13 mouse cellular contexts compared by ENCODE assay signal in the genomic region with DNA sequence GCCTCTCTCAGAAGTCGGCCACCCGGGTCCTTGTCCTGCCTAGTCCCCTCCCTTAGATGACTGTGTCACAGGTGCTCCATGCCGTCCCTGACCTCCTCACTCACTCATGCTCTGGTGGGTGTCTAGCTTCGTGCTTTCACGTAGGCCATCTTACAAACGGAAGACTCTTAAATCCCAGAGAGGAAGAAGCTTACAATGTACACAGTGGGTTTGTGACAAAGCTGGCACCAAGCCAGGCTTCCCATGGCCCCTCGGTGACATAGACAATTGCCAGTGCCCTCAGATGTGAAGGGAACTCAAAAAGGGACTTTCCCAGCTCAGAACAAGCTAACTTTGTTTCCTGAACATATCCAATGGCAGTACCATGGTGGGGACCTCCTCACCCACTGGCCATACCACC. TPM values are rescaled to one million over a fixed set of nuclear protein-coding genes. Genes with fewer than 3 reads are reported as not detected.
A peak's percentile ranks its signal among the peaks of the same experiment; 100 is the strongest.
DNase-seq lines count a peak whose midpoint lies in the region; ATAC-seq and TF ChIP-seq lines count a peak whose summit lies in the region.
"Had no signal": no experiment of that assay in that cellular context is flagged by ENCODE, and none has a peak within 500 bp of the region (broad histone marks: within the 10 kb centered on the region; RNA-seq: fewer than 3 reads in every experiment).

No protein-coding gene starts in this region.

- no peak for TF ChIP-seq EP300 in CH12.LX (IDR thresholded peaks at IDR 0.05; ENCODE audit: low read length)

- no peak for TF ChIP-seq CTCF in CH12.LX (conservative IDR thresholded peaks at IDR 0.05 in 1 of 2, IDR thresholded peaks at IDR 0.05 in 1 of 2; ENCODE audit: low read depth in 2 of 2, low read length in 2 of 2)

- H3K4me1 ChIP-seq in heart, embryonic 11.5 days (ENCODE audit: control insufficient read depth, insufficient read depth, low read length) = 0 out of 2 replicates have a peak, but pooled peaks cover 8% of the 10 kb centered on the region
- peaks cover 8% of the 10 kb centered on the region for H3K4me1 ChIP-seq in liver, embryonic 11.5 days (replicated peaks; ENCODE audit: control insufficient read depth, insufficient read depth, low read length)
- H3K4me1 ChIP-seq in CH12.LX (ENCODE audit: control insufficient read depth in 1 of 2, insufficient read depth in 2 of 2) = peaks cover 0 to 11% of the 10 kb centered on the region in 2 experiments; a peak in 2 of 4 replicates
- H3K4me1 ChIP-seq: midbrain, embryonic 15.5 days had no signal

- H3K36me3 ChIP-seq in heart, embryonic 11.5 days (ENCODE audit: control insufficient read depth, insufficient read depth, low read length) = no peaks in the 10 kb centered on the region
- no peaks in the 10 kb centered on the region for H3K36me3 ChIP-seq in liver, embryonic 11.5 days (ENCODE audit: control insufficient read depth, insufficient read depth, low read length)
- no peaks in the 10 kb centered on the region for H3K36me3 ChIP-seq in CH12.LX (replicated peaks in 1 of 2; ENCODE audit: control insufficient read depth in 1 of 2, insufficient read depth in 1 of 2, low read length in 1 of 2)
- H3K36me3 ChIP-seq: limb, embryonic 13.5 days; midbrain, embryonic 15.5 days had no signal

- H3K27me3 ChIP-seq in heart, embryonic 11.5 days (ENCODE audit: control insufficient read depth, insufficient read depth, low read length) = no peaks in the 10 kb centered on the region
- no peaks in the 10 kb centered on the region for H3K27me3 ChIP-seq in liver, embryonic 11.5 days (replicated peaks; ENCODE audit: control insufficient read depth, insufficient read depth, low read length)
- no peaks in the 10 kb centered on the region for H3K27me3 ChIP-seq in CH12.LX (replicated peaks)
- H3K27me3 ChIP-seq: limb, embryonic 13.5 days; midbrain, embryonic 15.5 days had no signal

- H3K79me2 ChIP-seq in CH12.LX (replicated peaks; ENCODE audit: control insufficient read depth, extremely low read depth, insufficient read depth, poor library complexity, severe bottlenecking) = no peaks in the 10 kb centered on the region

- no peak for DNase-seq in heart, adult 18-20 months
- DNase-seq in liver = peak; percentile 29
- DNase-seq in liver, embryonic 11.5 days (ENCODE audit: low spot score) = no peak
- DNase-seq in CH12.LX (ENCODE audit: extremely low read depth) = peak; percentile 22
- peak; percentile 68 for DNase-seq in induced T-regulatory cell, adult 2 months (ENCODE audit: low read depth)
- DNase-seq in adrenal gland, adult 8-10 months = no peak
- DNase-seq: kidney, adult 18-20 months had no signal

- H3K4me2 ChIP-seq in heart, embryonic 11.5 days = no peak overlapping the region
- no peak overlapping the region for H3K4me2 ChIP-seq in liver, embryonic 11.5 days
- H3K4me2 ChIP-seq in CH12.LX (ENCODE audit: insufficient read depth, low read depth, poor library complexity, severe bottlenecking) = no peak overlapping the region
- H3K4me2 ChIP-seq: limb, embryonic 13.5 days; midbrain, embryonic 15.5 days had no signal

- no peak for TF ChIP-seq POLR2A in CH12.LX (IDR thresholded peaks at IDR 0.05; ENCODE audit: low read depth, low read length)

- no peaks in the 10 kb centered on the region for H3K9me3 ChIP-seq in heart, embryonic 11.5 days (replicated peaks; ENCODE audit: control insufficient read depth, low read length)
- H3K9me3 ChIP-seq in liver, embryonic 11.5 days (ENCODE audit: control insufficient read depth, low read length) = no peaks in the 10 kb centered on the region
- H3K9me3 ChIP-seq in CH12.LX (replicated peaks; ENCODE audit: low read length) = no peaks in the 10 kb centered on the region
- H3K9me3 ChIP-seq: limb, embryonic 13.5 days; midbrain, embryonic 15.5 days had no signal

- no peak overlapping the region for H3K9ac ChIP-seq in heart, embryonic 11.5 days (ENCODE audit: low read depth, low read length)
- H3K9ac ChIP-seq in liver, embryonic 11.5 days (ENCODE audit: low read depth, low read length) = no peak overlapping the region
- no peak overlapping the region for H3K9ac ChIP-seq in CH12.LX (ENCODE audit: insufficient read depth, low read depth)
- H3K9ac ChIP-seq: limb, embryonic 13.5 days; midbrain, embryonic 15.5 days had no signal

- dilution Hi-C loops in CH12.LX (cut with MboI; ENCODE audit: extremely low pct_ligation_motif_present, extremely low pct_unique_long_range_greater_than_20kb, low sequenced_read_pairs) = no loop called here

- in situ Hi-C loops in CH12.LX (cut with MboI; ENCODE audit: low pct_ligation_motif_present, low pct_unique_long_range_greater_than_20kb, low sequenced_read_pairs) = no loop called here

- 67% methylated on average over 7 of the region's 7 CpGs for WGBS in heart, embryonic 11.5 days (ENCODE audit: insufficient replicate concordance)
- 73% methylated on average over 7 of the region's 7 CpGs for WGBS in liver, embryonic 11.5 days

- H3K4me3 ChIP-seq in heart, embryonic 11.5 days (ENCODE audit: low read depth, low read length) = no peak overlapping the region
- H3K4me3 ChIP-seq in liver, embryonic 11.5 days (ENCODE audit: low read depth, low read length) = no peak overlapping the region
- H3K4me3 ChIP-seq in CH12.LX (replicated peaks in 1 of 3; ENCODE audit: low read depth in 2 of 3, low read length in 2 of 3, poor library complexity in 1 of 3) = no peak overlapping the region
- H3K4me3 ChIP-seq: erythroblast, embryonic 14.5 days; limb, embryonic 13.5 days; midbrain, embryonic 15.5 days had no signal

- no peak for TF ChIP-seq RAD21 in CH12.LX (IDR thresholded peaks at IDR 0.05; ENCODE audit: low read depth, low read length)

- no peak overlapping the region for H3K27ac ChIP-seq in heart, embryonic 11.5 days (ENCODE audit: low read depth, low read length)
- H3K27ac ChIP-seq in liver, embryonic 11.5 days (ENCODE audit: low read depth, low read length) = no peak overlapping the region
- no peak overlapping the region for H3K27ac ChIP-seq in CH12.LX (ENCODE audit: insufficient read depth, low read depth)
- H3K27ac ChIP-seq: limb, embryonic 13.5 days; midbrain, embryonic 15.5 days had no signal

- 0 out of 2 replicates have a peak, but pooled peaks have one; percentile 18 for ATAC-seq in heart, embryonic 11.5 days (replicated peaks; ENCODE audit: insufficient number of reproducible peaks, low FRiP score, low TSS enrichment)
- ATAC-seq in liver, embryonic 11.5 days (replicated peaks; ENCODE audit: low FRiP score) = no peak
- no peak for ATAC-seq in erythroid progenitor cell, adult 5-6 weeks (replicated peaks; ENCODE audit: low FRiP score, poor library complexity, severe bottlenecking)
- ATAC-seq: activated CD4-positive, CD25-positive, alpha-beta regulatory T cell, adult 4 months; midbrain, embryonic 15.5 days had no signal

TF ChIP-seq in CH12.LX, 34 proteins besides CTCF, POLR2A, EP300 and RAD21:
- no peak for TF ChIP-seq ELF1 (IDR thresholded peaks at IDR 0.05; ENCODE audit: low read depth, low read length)
- TF ChIP-seq E2F4 (IDR thresholded peaks at IDR 0.05; ENCODE audit: insufficient replicate concordance, low read depth, low read length) = no peak
- TF ChIP-seq PAX5 (IDR thresholded peaks at IDR 0.05; ENCODE audit: low read length) = no peak
- TF ChIP-seq ZNF384 (IDR thresholded peaks at IDR 0.05; ENCODE audit: low read depth, low read length) = no peak
- no peak for TF ChIP-seq MEF2A (IDR thresholded peaks at IDR 0.05; ENCODE audit: borderline replicate concordance, low read depth, low read length)
- no peak for TF ChIP-seq POLR2AphosphoS2 (IDR thresholded peaks at IDR 0.05; ENCODE audit: low read depth, low read length)
- TF ChIP-seq HCFC1 (IDR thresholded peaks at IDR 0.05; ENCODE audit: low read depth, low read length) = no peak
- no peak for TF ChIP-seq SIN3A (IDR thresholded peaks at IDR 0.05; ENCODE audit: low read length)
- no peak for TF ChIP-seq MAFK (IDR thresholded peaks at IDR 0.05; ENCODE audit: insufficient replicate concordance, low read length)
- TF ChIP-seq RCOR1 (conservative IDR thresholded peaks at IDR 0.05; ENCODE audit: low read depth, low read length) = no peak
- TF ChIP-seq TBP (conservative IDR thresholded peaks at IDR 0.05; ENCODE audit: low read depth, low read length) = no peak
- no peak for TF ChIP-seq NRF1 (IDR thresholded peaks at IDR 0.05; ENCODE audit: low read depth, low read length)
- no peak for TF ChIP-seq JUND (conservative IDR thresholded peaks at IDR 0.05; ENCODE audit: low read depth, low read length)
- no peak for TF ChIP-seq KAT2A (IDR thresholded peaks at IDR 0.05; ENCODE audit: insufficient replicate concordance, low read length)
- TF ChIP-seq USF1 (IDR thresholded peaks at IDR 0.05; ENCODE audit: low read depth, low read length) = no peak

RNA-seq across cellular contexts. Expression of a gene that starts 15.8 kb away (rescaled TPM):
- 20.9 and 23.1 TPM in 2 replicates for polyA plus RNA-seq in heart, embryonic 11.5 days (2014; fragmentation: Nextera tagmentation; extraction: Ambion mirVana)
- total RNA-seq in heart, adult 18-20 months (2021) = 1 to 10 TPM; 4.4 to 6.2 TPM
- polyA plus RNA-seq in liver, embryonic 11.5 days (2014; fragmentation: Nextera tagmentation; extraction: Ambion mirVana) = 66.5 and 74.7 TPM in 2 replicates
- total RNA-seq in CH12.LX (2012; rRNA removed) = 118 and 130 TPM in 2 replicates
- total RNA-seq in CH12.LX (2014; rRNA removed) = 70.4 and 72.5 TPM in 2 replicates
- polyA plus RNA-seq in CH12.LX (2012; ENCODE audit: insufficient read length, low read depth) = 113 and 123 TPM in 2 replicates
- total RNA-seq in erythroid progenitor cell, adult 5-6 weeks (2015; ENCODE audit: low replicate concordance) = 73.9 and 91.8 TPM in 2 replicates
- 77.2 and 91.8 TPM in 2 replicates for total RNA-seq in erythroid progenitor cell, adult 5-6 weeks (2017; ENCODE audit: low replicate concordance)
- total RNA-seq in adrenal gland, adult 8-10 months (2022) = 10 to 100 TPM; 16.4 to 25.7 (median 22.8) TPM

Comparison
In these comparisons a context has a peak if more than half of its experiments do, and no peak if none do; other contexts are left out.
1. DNase-seq: peak in liver (single experiment), CH12.LX (single experiment) and induced T-regulatory cell, adult 2 months (single experiment); none in heart, adult 18-20 months (0 of 2), liver, embryonic 11.5 days (single experiment) and adrenal gland, adult 8-10 months (single experiment).